ENCODE assay signal across 8 mouse cellular contexts in genomic region chr16:20620751-20621190, GRCm38 (mm10). TPM values are rescaled to one million over a fixed set of nuclear protein-coding genes. Genes with fewer than 3 reads are reported as not detected.
DNase-seq lines count a peak whose midpoint lies in the region; ATAC-seq and TF ChIP-seq lines count a peak whose summit lies in the region.

No protein-coding gene starts in this region.

- peak; percentile 20 for DNase-seq in gastrocnemius, postnatal 14 days
- no peak for DNase-seq in gastrocnemius, postnatal 36 days
- no peak for DNase-seq in testis, postnatal 10 days (ENCODE audit: low spot score)
- peak; percentile 12 for DNase-seq in midbrain, postnatal 0 days (ENCODE audit: low spot score)
- DNase-seq in cerebellum, postnatal 4 days (ENCODE audit: low spot score in 2 of 2) = no peak
- DNase-seq in left cerebral cortex, adult 8-10 months (ENCODE audit: low spot score in 2 of 2) = no peak

- H3K9me3 ChIP-seq in hindbrain, embryonic 15.5 days = no peaks in the 10 kb centered on the region
- no peaks in the 10 kb centered on the region for H3K9me3 ChIP-seq in midbrain, postnatal 0 days (ENCODE audit: low read length)

- peak overlapping the region; percentile 88 for H3K4me3 ChIP-seq in testis, adult 2 months (ENCODE audit: control insufficient read depth, low read depth, low read length)
- peak overlapping the region; percentile 77 for H3K4me3 ChIP-seq in hindbrain, embryonic 15.5 days
- H3K4me3 ChIP-seq in midbrain, postnatal 0 days (ENCODE audit: low read depth, low read length) = peak overlapping the region; percentile 69

- intact Hi-C loops in gastrocnemius, postnatal 14 days (cut with DNase I; ENCODE audit: low total_unique reads) = no loop called here
- intact Hi-C loops in gastrocnemius, postnatal 36 days (cut with DNase I) = no loop called here

- H3K36me3 ChIP-seq in testis, adult 2 months (ENCODE audit: control insufficient read depth, insufficient read depth, low read length) = no peaks in the 10 kb centered on the region
- H3K36me3 ChIP-seq in hindbrain, embryonic 15.5 days = 0 out of 2 replicates have a peak, but pooled peaks cover 11% of the 10 kb centered on the region
- H3K36me3 ChIP-seq in midbrain, postnatal 0 days (ENCODE audit: insufficient read depth, low read length) = 0 out of 2 replicates have a peak, but pooled peaks cover 8% of the 10 kb centered on the region

- WGBS in hindbrain, embryonic 15.5 days = under 1% methylated on average over 32 of the region's 32 CpGs
- WGBS in midbrain, postnatal 0 days = 2% methylated on average over 32 of the region's 32 CpGs

- peak overlapping the region; percentile 89 for H3K9ac ChIP-seq in hindbrain, embryonic 15.5 days
- H3K9ac ChIP-seq in midbrain, postnatal 0 days (replicated peaks; ENCODE audit: low read length, poor library complexity, severe bottlenecking) = peak overlapping the region; percentile 80

- peak overlapping the region; percentile 94 for H3K4me2 ChIP-seq in hindbrain, embryonic 15.5 days
- peak overlapping the region; percentile 90 for H3K4me2 ChIP-seq in midbrain, postnatal 0 days (ENCODE audit: low read depth, low read length, poor library complexity, severe bottlenecking)

- TF ChIP-seq POLR2A in testis, adult 2 months (IDR thresholded peaks at IDR 0.05; ENCODE audit: control insufficient read depth, low read depth, low read length) = no peak

- peak; percentile 4; the same call in 1 of the 2 replicates for ATAC-seq in hindbrain, embryonic 15.5 days (ENCODE audit: low FRiP score, low read depth)
- peak; percentile 11 for ATAC-seq in midbrain, postnatal 0 days (ENCODE audit: low FRiP score)

- H3K27ac ChIP-seq in testis, adult 2 months (ENCODE audit: control insufficient read depth, insufficient read depth, low read depth, low read length) = no peak overlapping the region
- peak overlapping the region; percentile 93 for H3K27ac ChIP-seq in hindbrain, embryonic 15.5 days (replicated peaks)
- peak overlapping the region; percentile 97 for H3K27ac ChIP-seq in midbrain, postnatal 0 days (ENCODE audit: low read depth, low read length)

- TF ChIP-seq CTCF in testis, adult 2 months (IDR thresholded peaks at IDR 0.05; ENCODE audit: control insufficient read depth, insufficient read depth, insufficient replicate concordance, low read depth, low read length) = no peak
- TF ChIP-seq CTCF in midbrain, postnatal 0 days (IDR thresholded peaks at IDR 0.05) = no peak

- H3K27me3 ChIP-seq in testis, adult 2 months (ENCODE audit: control insufficient read depth, insufficient read depth, low read length) = peaks cover 2% of the 10 kb centered on the region; the same call in 1 of the 2 replicates
- H3K27me3 ChIP-seq in hindbrain, embryonic 15.5 days = no peaks in the 10 kb centered on the region
- no peaks in the 10 kb centered on the region for H3K27me3 ChIP-seq in midbrain, postnatal 0 days (ENCODE audit: insufficient read depth, low read length)

- peaks cover 22% of the 10 kb centered on the region for H3K4me1 ChIP-seq in testis, adult 2 months (ENCODE audit: control insufficient read depth, insufficient read depth, low read length)
- peaks cover 31% of the 10 kb centered on the region for H3K4me1 ChIP-seq in hindbrain, embryonic 15.5 days (replicated peaks)
- peaks cover 6% of the 10 kb centered on the region; the same call in 1 of the 2 replicates for H3K4me1 ChIP-seq in midbrain, postnatal 0 days (ENCODE audit: insufficient read depth, low read length)

RNA-seq across cellular contexts. Expression of gene Camk2n2, which starts 0.3 kb away (rescaled TPM):
- total RNA-seq in gastrocnemius, postnatal 14 days (2021) = 1 to 10 TPM; 1.3 to 1.6 TPM
- 1 to 10 TPM; 1.0 to 1.3 TPM for total RNA-seq in gastrocnemius, postnatal 36 days (2021)
- polyA plus RNA-seq in testis, adult 2 months (2012; rRNA removed) = 21.5 and 22.1 TPM in 2 replicates
- 42.6 and 43.0 TPM in 2 replicates for polyA plus RNA-seq in hindbrain, embryonic 15.5 days (2015; fragmentation: Nextera tagmentation; extraction: Ambion mirVana)
- 86.3 and 111 TPM in 2 replicates for total RNA-seq in midbrain, postnatal 0 days (2014; rRNA removed)
- 85.4 and 87.6 TPM in 2 replicates for polyA plus RNA-seq in midbrain, postnatal 0 days (2015; fragmentation: Nextera tagmentation; extraction: Ambion mirVana)
- total RNA-seq in left cerebral cortex, adult 8-10 months (2022) = 100 to 1,000 TPM; 145 to 169 (median 150) TPM

RNA-seq across cellular contexts. Expression of gene Ece2, which starts 8.9 kb away (rescaled TPM):
- under 1 TPM; 0.16 to 0.57 TPM for total RNA-seq in gastrocnemius, postnatal 14 days (2021)
- under 1 TPM; 0.30 to 0.41 TPM for total RNA-seq in gastrocnemius, postnatal 36 days (2021)
- 0.35 and 0.41 TPM in 2 replicates for polyA plus RNA-seq in testis, adult 2 months (2012; rRNA removed)
- polyA plus RNA-seq in hindbrain, embryonic 15.5 days (2015; fragmentation: Nextera tagmentation; extraction: Ambion mirVana) = 15.1 and 18.1 TPM in 2 replicates
- 24.4 and 26.9 TPM in 2 replicates for total RNA-seq in midbrain, postnatal 0 days (2014; rRNA removed)
- 16.7 and 16.9 TPM in 2 replicates for polyA plus RNA-seq in midbrain, postnatal 0 days (2015; fragmentation: Nextera tagmentation; extraction: Ambion mirVana)
- total RNA-seq in left cerebral cortex, adult 8-10 months (2022) = 10 to 100 TPM; 28.2 to 33.5 (median 30.5) TPM

RNA-seq across cellular contexts. Expression of gene Alg3, which starts 9.2 kb away (rescaled TPM):
- total RNA-seq in gastrocnemius, postnatal 14 days (2021) = 10 to 100 TPM; 12.0 to 15.2 TPM
- 10 to 100 TPM; 12.7 to 15.8 TPM for total RNA-seq in gastrocnemius, postnatal 36 days (2021)
- polyA plus RNA-seq in testis, adult 2 months (2012; rRNA removed) = 18.8 and 22.5 TPM in 2 replicates
- 36.5 and 46.2 TPM in 2 replicates for polyA plus RNA-seq in hindbrain, embryonic 15.5 days (2015; fragmentation: Nextera tagmentation; extraction: Ambion mirVana)
- total RNA-seq in midbrain, postnatal 0 days (2014; rRNA removed) = 21.3 and 38.2 TPM in 2 replicates
- polyA plus RNA-seq in midbrain, postnatal 0 days (2015; fragmentation: Nextera tagmentation; extraction: Ambion mirVana) = 32.7 and 36.4 TPM in 2 replicates
- total RNA-seq in left cerebral cortex, adult 8-10 months (2022) = 10 to 100 TPM in 3 of 4 experiments, 1 to 10 TPM in 1; 8.1 to 15.5 (median 12.3) TPM

RNA-seq across cellular contexts. Expression of gene Gm49333, which starts 9.4 kb away (rescaled TPM):
- total RNA-seq in gastrocnemius, postnatal 14 days (2021) = not detected
- not detected for total RNA-seq in gastrocnemius, postnatal 36 days (2021)
- polyA plus RNA-seq in testis, adult 2 months (2012; rRNA removed) = 0.11 and 0.15 TPM in 2 replicates
- not detected in 2 replicates for polyA plus RNA-seq in hindbrain, embryonic 15.5 days (2015; fragmentation: Nextera tagmentation; extraction: Ambion mirVana)
- total RNA-seq in midbrain, postnatal 0 days (2014; rRNA removed) = not detected in 2 replicates
- polyA plus RNA-seq in midbrain, postnatal 0 days (2015; fragmentation: Nextera tagmentation; extraction: Ambion mirVana) = not detected in 2 replicates
- total RNA-seq in left cerebral cortex, adult 8-10 months (2022) = under 1 TPM in 2 of 4 experiments, not detected in 2; 0.42 to 0.73 TPM

RNA-seq across cellular contexts. Expression of gene Eef1akmt4, which starts 9.4 kb away (rescaled TPM):
- 1 to 10 TPM; 5.5 to 5.9 TPM for total RNA-seq in gastrocnemius, postnatal 14 days (2021)
- total RNA-seq in gastrocnemius, postnatal 36 days (2021) = 1 to 10 TPM; 3.7 to 5.5 TPM
- 5.1 and 5.4 TPM in 2 replicates for polyA plus RNA-seq in testis, adult 2 months (2012; rRNA removed)
- 10.7 and 11.0 TPM in 2 replicates for polyA plus RNA-seq in hindbrain, embryonic 15.5 days (2015; fragmentation: Nextera tagmentation; extraction: Ambion mirVana)
- 5.2 and 6.8 TPM in 2 replicates for total RNA-seq in midbrain, postnatal 0 days (2014; rRNA removed)
- polyA plus RNA-seq in midbrain, postnatal 0 days (2015; fragmentation: Nextera tagmentation; extraction: Ambion mirVana) = 3.3 TPM in 2 replicates
- 1 to 10 TPM; 1.1 to 2.3 (median 1.7) TPM for total RNA-seq in left cerebral cortex, adult 8-10 months (2022)

Comparison
In these comparisons a context has a peak if more than half of its experiments do, and no peak if none do; other contexts are left out.
1. DNase-seq: peak in gastrocnemius, postnatal 14 days (single experiment) and midbrain, postnatal 0 days (single experiment); none in gastrocnemius, postnatal 36 days (0 of 2), testis, postnatal 10 days (single experiment), cerebellum, postnatal 4 days (0 of 2) and left cerebral cortex, adult 8-10 months (0 of 2).
2. RNA of gene Camk2n2, which starts 0.3 kb away (total RNA-seq): 145 to 169 TPM in left cerebral cortex, adult 8-10 months and 86.3 to 111 TPM in midbrain, postnatal 0 days; 1.3 to 1.6 TPM in gastrocnemius, postnatal 14 days and 1.0 to 1.3 TPM in gastrocnemius, postnatal 36 days; every median in the first group is over 10 times any median in the second.
3. RNA of gene Ece2, which starts 8.9 kb away (total RNA-seq): 28.2 to 33.5 TPM in left cerebral cortex, adult 8-10 months and 24.4 to 26.9 TPM in midbrain, postnatal 0 days; 0.16 to 0.57 TPM in gastrocnemius, postnatal 14 days and 0.30 to 0.41 TPM in gastrocnemius, postnatal 36 days; every median in the first group is over 10 times any median in the second.
4. Peak in every context shown above with its lines, with median percentiles within 50 percentile points of each other: H3K4me3 ChIP-seq.